Mouse (Mus musculus) embryonic facial prominence, embryonic 11.5 days (tissue): Measurements from ENCODE around the gene Rps12-ps3. TPM values are rescaled to one million over a fixed set of nuclear protein-coding genes. Genes with fewer than 3 reads are reported as not detected.

Source experiments
- ATAC-seq: fragments of 200-750 bp; cut with Nextera tagmentation; replicated peaks from 2 replicates; pipeline ENCODE4 v1.8.0; 2017; ENCODE audit warnings: low read depth; ENCODE audit not compliant: insufficient number of reproducible peaks, low FRiP score, low TSS enrichment
- DNase-seq: peaks from one replicate; pipeline ENCODE4 v3.0.0-alpha.2; 2015; ENCODE audit warnings: low spot score
- H3K27ac ChIP-seq: fragments of 300-500 bp; sonication (generic); replicated peaks from 2 replicates; pipeline ENCODE4 v1.5.1; 2014; ENCODE audit warnings: mild to moderate bottlenecking, low read depth, low read length, control low read depth
- H3K27me3 ChIP-seq: fragments of 300-500 bp; sonication (generic); 2 replicates; pipeline ENCODE4 v1.6.1; 2014; ENCODE audit warnings: mild to moderate bottlenecking, low read length, moderate library complexity, mixed read lengths; ENCODE audit not compliant: control insufficient read depth, insufficient read depth
- H3K36me3 ChIP-seq: fragments of 300-500 bp; sonication (generic); replicated peaks from 2 replicates; pipeline ENCODE4 v1.6.1; 2014; ENCODE audit warnings: low read depth, mild to moderate bottlenecking, low read length, moderate library complexity, mixed read lengths; ENCODE audit not compliant: control insufficient read depth, insufficient read depth
- H3K4me1 ChIP-seq: fragments of 300-500 bp; sonication (generic); 2 replicates; pipeline ENCODE4 v1.6.1; 2014; ENCODE audit warnings: low read length, mixed read lengths; ENCODE audit not compliant: control insufficient read depth, insufficient read depth
- H3K4me2 ChIP-seq: fragments of 300-500 bp; sonication (generic); 2 replicates; pipeline ENCODE4 v1.6.1; 2014; ENCODE audit warnings: low read depth, mild to moderate bottlenecking, control low read depth, low read length, moderate library complexity
- H3K4me3 ChIP-seq: fragments of 300-500 bp; sonication (generic); 2 replicates; pipeline ENCODE4 v1.5.1; 2014; ENCODE audit warnings: low read depth, low read length, control low read depth
- H3K9ac ChIP-seq: fragments of 300-500 bp; sonication (generic); replicated peaks from 2 replicates; pipeline ENCODE4 v1.6.1; 2014; ENCODE audit warnings: mild to moderate bottlenecking, control low read depth, low read length
- H3K9me3 ChIP-seq: fragments of 300-500 bp; sonication (generic); replicated peaks from 2 replicates; pipeline ENCODE4 v1.6.1; 2016; ENCODE audit warnings: mild to moderate bottlenecking, low read length, inconsistent platforms, mixed read lengths; ENCODE audit not compliant: control insufficient read depth
- WGBS: fragments of 180-500 bp; shearing (Covaris S2); extraction: QIAGEN DNeasy Blood & Tissue Kit; methylation state at CpG from one replicate; pipeline ENCODE4 v1.1.7; 2014; 5-methylcytosine and 5-hydroxymethylcytosine counted together
- polyA plus RNA-seq: library from polyadenylated mRNA; unstranded; fragments of >200 nt; fragmentation: Nextera tagmentation; extraction: Ambion mirVana; gene quantifications from 2 replicates; pipeline ENCODE4 v1.2.1, GENCODE M21; 2014

Gene Rps12-ps3
- polyA plus RNA-seq, 1 experiment from 2014 or later: 32.5 TPM

DNA sequence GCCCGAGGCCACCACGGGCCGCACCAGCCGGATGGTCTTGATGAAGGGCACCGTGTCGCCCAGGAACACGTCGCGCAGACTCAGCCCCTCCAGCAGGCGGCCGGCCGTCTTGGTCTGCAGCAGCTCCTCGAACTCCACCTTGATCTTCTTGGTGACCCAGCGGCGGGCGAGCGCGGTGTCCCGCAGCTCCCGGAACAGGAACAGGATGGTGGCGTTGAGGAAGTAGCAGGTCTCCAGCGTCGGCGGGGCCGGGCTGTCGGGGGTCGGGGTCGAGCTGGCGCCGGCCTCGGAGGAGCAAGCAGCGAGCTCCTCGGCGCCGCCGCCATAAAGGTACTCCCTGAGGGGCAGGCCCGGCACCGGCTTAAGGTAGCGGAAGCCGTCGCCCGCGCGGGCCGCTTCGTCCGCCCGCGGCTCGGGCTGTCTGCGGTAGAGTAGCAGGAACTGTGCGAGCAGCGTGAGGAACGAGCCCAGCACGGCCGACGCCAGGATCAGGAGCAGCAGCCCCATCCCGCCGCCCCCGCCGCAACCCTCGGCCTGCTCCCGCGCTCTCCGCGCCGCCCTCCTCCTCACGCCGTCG is 23.1 kb downstream of the Rps12-ps3 start:
- Histone ChIP-seq H3K27ac (peak overlapping the region; percentile 84), H3K36me3 (no peaks in the 10 kb centered on the region), H3K27me3 (no peaks in the 10 kb centered on the region), H3K4me3 (peak overlapping the region; percentile 77), H3K9me3 (no peaks in the 10 kb centered on the region), H3K9ac (peak overlapping the region; percentile 93), H3K4me2 (peak overlapping the region; percentile 93), H3K4me1 (no peaks in the 10 kb centered on the region)
- WGBS: 1% methylated on average over 66 of the region's 70 CpGs
- DNase-seq (peak; percentile 55), ATAC-seq (peak; percentile 69)

DNA sequence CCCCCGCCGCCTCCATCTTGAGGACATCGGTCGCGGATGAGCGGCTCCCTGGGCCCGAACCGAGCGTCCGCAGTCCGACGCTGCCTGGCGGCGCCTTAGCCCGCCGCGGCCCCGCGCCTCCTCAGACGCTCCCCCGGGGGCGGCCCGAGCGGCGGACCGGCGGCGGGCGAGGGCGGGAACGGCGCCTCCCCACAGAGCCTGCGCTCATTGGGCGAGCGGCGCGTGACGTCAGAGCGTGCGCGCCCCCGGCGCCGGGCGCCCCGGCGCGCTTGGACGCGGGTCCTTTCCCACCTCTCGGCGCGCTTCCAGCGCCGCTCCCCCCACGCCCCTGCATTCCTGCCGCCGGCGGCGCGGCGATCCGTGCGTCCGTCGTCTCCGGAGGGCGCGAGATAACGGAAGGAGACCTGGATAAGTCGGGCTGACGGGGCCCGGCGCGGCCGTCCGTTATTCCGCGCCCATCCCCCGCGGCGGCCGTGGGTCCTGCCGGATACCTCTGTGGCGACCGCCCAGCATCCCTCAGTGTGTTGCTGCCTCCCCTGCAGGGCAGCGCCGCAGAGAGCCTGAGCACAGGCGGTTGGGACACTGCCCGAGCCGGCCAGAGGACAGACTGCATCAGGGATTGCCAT is 23.7 kb downstream of the Rps12-ps3 start, which contains the start of gene Pdzd8:
Gene Pdzd8 (minus strand): TSS at position 123 of the 626 bp plus-strand sequence.
- Histone ChIP-seq H3K9ac (peak within 1 kb of the TSS; percentile 93), H3K36me3 (no peaks in the 10 kb centered on the region), H3K27ac (peak within 1 kb of the TSS; percentile 84), H3K27me3 (no peaks in the 10 kb centered on the region), H3K4me2 (peak within 1 kb of the TSS; percentile 93), H3K9me3 (no peaks in the 10 kb centered on the region), H3K4me3 (peak within 1 kb of the TSS; percentile 77), H3K4me1 (no peaks in the 10 kb centered on the region)
- peak; percentile 93 for DNase-seq
- under 1% methylated on average over 73 of the region's 91 CpGs for WGBS
- peak; percentile 93 for ATAC-seq

DNA sequence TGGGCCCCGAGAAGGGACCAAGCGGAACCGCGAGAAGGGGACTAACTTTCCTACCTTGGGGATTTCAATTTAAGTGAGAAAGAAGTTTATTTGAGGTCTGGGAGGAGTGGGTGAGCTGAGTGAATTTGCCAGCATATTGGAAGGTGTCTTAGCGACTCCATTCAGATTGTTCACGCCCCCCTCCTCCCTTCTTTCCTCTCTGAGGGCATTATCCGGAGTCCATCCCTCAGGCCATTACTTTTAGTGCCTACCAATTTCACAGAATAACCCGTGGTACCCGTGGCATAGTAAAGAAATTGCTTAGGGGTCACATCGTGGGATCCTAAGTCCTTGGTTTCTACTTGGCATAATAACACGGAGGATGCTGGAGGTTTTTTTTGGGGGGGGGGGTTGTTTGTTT is 24.2 kb downstream of the Rps12-ps3 start:
- peak overlapping the region; percentile 77 for H3K4me3 ChIP-seq
- WGBS: 2% methylated on average over 11 of the region's 11 CpGs
- H3K27ac ChIP-seq: peak overlapping the region; percentile 84
- H3K9ac ChIP-seq: peak overlapping the region; percentile 93
- DNase-seq: no peak
- H3K4me1 ChIP-seq: no peaks in the 10 kb centered on the region
- H3K9me3 ChIP-seq: no peaks in the 10 kb centered on the region
- H3K36me3 ChIP-seq: no peaks in the 10 kb centered on the region
- no peak for ATAC-seq
- peak overlapping the region; percentile 93 for H3K4me2 ChIP-seq
- H3K27me3 ChIP-seq: no peaks in the 10 kb centered on the region

DNA sequence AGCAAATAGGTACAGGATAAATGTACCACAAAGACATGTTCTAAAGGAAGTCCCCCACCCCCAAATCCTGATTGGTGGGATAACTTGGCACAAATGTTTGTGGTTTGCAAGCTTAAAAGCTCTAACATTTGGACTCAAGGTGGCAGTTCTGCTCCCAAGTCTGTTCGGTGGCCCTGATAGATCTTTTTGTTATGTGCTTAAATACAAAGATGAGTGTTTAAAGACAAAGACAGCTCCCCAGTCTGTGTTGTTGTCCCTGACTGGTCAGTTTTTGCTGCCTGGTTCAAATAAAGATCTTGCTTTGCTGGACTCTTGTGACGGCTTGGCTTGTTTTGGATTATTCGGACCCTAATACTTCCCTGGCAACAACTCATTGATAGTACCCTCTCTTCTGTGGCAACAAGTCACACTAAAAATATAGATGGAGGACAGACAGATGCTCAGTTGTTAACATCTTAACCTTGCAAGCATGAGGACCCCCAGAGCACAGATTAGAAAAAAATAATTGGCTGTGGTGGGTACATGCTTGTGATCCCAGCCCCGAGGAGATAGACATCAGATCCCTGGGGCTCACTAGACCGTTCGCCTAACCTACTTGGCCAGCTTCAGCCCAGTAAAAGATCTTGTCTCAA is 27.4 kb downstream of the Rps12-ps3 start:
- H3K4me3 ChIP-seq: no peak overlapping the region
- DNase-seq (no peak), ATAC-seq (no peak)
- 89% methylated on average over 6 of the region's 6 CpGs for WGBS
- no peaks in the 10 kb centered on the region for H3K4me1 ChIP-seq
- H3K27me3 ChIP-seq: no peaks in the 10 kb centered on the region
- no peak overlapping the region for H3K9ac ChIP-seq
- no peaks in the 10 kb centered on the region for H3K36me3 ChIP-seq
- H3K27ac ChIP-seq: no peak overlapping the region
- H3K4me2 ChIP-seq: no peak overlapping the region
- H3K9me3 ChIP-seq: no peaks in the 10 kb centered on the region

DNA sequence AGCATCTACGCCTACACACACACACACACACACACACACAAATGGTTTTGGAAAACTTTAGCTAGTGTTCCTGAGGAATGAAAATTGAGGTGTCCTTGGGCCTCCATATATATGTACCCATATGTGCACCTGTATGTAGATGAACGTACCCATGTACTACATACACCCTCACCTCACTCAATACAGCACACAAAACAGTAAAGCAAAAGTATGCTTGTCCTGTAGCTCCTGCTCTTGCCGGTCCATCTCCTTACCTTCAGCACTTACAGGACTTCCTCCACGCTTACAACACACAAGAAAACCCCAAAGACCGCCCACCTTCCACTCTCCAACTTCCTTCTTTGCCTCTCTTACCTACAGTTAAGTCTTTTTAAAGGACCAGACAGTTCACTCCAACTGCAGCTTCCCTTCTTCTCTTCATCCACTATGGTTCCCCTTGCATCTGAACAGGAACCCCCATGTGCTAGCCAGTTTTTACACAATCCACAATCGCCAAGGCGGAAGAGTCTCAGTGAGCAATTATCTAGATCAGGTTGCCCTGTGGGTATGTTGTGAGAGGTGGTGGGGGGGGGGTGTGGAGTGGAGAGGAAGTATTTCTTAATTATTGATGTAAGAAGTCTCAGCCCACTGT is 28.3 kb downstream of the Rps12-ps3 start:
- no peaks in the 10 kb centered on the region for H3K4me1 ChIP-seq
- DNase-seq: no peak
- WGBS: 76% methylated on average over 7 of the region's 7 CpGs
- no peak overlapping the region for H3K4me3 ChIP-seq
- H3K9me3 ChIP-seq: no peaks in the 10 kb centered on the region
- no peaks in the 10 kb centered on the region for H3K27me3 ChIP-seq
- no peaks in the 10 kb centered on the region for H3K36me3 ChIP-seq
- no peak overlapping the region for H3K27ac ChIP-seq
- H3K4me2 ChIP-seq: no peak overlapping the region
- no peak overlapping the region for H3K9ac ChIP-seq
- ATAC-seq: no peak

DNA sequence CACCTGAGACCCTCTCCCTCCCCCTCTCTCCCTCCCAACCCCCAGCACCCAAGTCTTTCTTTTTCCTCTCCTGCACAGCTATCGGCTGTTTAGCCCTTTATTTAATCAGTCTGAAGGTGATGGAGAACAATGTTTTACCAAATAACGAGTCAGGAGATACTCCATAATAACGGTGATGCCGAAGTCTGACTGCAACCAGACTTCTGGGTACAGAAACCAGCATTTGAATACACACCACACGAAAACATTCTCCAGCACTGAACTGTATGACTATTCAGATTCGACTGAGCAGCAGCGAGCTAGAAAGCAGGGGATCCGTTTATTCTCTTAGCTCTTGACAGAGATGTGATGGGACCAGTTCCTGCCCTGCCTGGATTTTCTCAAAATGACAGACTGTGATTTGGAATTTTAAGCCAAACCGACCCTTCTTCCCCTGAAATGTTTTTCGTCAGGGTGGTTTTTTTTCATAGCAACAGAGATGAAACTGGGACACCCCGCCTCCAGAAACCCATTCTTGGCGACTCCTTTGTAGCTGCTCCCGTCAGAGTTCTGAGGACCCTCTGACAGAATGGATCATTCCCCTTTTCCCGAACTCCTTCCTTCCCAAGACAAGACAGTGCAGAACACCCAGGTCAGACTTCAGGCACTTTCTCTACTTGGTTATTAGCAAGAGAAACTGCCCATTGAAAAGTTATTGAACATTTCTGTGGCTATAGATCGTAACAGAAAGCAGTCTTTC is 29.2 kb downstream of the Rps12-ps3 start:
- no peak overlapping the region for H3K4me3 ChIP-seq
- H3K27me3 ChIP-seq: no peaks in the 10 kb centered on the region
- DNase-seq (peak; percentile 35), ATAC-seq (no peak)
- 68% methylated on average over 15 of the region's 15 CpGs for WGBS
- no peaks in the 10 kb centered on the region for H3K4me1 ChIP-seq
- H3K9me3 ChIP-seq: no peaks in the 10 kb centered on the region
- no peak overlapping the region for H3K9ac ChIP-seq
- no peak overlapping the region for H3K4me2 ChIP-seq
- H3K36me3 ChIP-seq: no peaks in the 10 kb centered on the region
- H3K27ac ChIP-seq: no peak overlapping the region

DNA sequence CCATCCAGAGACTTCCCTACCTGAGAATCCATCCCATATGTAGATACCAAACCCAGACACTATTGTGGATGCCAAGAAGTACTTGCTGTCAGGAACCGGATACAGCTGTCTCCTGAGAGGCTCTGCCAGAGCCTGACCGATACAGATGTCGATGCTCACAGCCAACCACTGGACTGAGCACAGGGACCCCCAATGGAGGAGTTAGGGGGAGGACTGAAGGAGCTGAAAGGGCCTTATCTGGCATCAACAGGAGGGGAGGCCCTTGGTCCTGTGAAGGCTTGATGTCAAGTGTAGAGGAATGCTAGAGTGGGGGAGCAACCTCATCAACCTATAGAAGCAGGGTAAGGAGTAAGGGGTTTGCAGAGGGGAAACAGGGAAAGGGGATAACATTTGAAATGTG is 30.7 kb downstream of the Rps12-ps3 start:
- H3K4me2 ChIP-seq: no peak overlapping the region
- ATAC-seq (no peak), DNase-seq (no peak)
- H3K9ac ChIP-seq: no peak overlapping the region
- H3K27me3 ChIP-seq: no peaks in the 10 kb centered on the region
- H3K27ac ChIP-seq: no peak overlapping the region
- no peaks in the 10 kb centered on the region for H3K9me3 ChIP-seq
- H3K4me1 ChIP-seq: no peaks in the 10 kb centered on the region
- WGBS: 69% methylated on average over 3 of the region's 3 CpGs
- no peaks in the 10 kb centered on the region for H3K36me3 ChIP-seq
- H3K4me3 ChIP-seq: no peak overlapping the region
